Mouse (Mus musculus): Measurements from ENCODE around the gene Pou1f1. TPM values are rescaled to one million over a fixed set of nuclear protein-coding genes. Genes with fewer than 3 reads are reported as not detected.

Gene Pou1f1
- total and polyA plus RNA-seq, 3 experiments = not detected

- no peak overlapping the region for H3K4me3 ChIP-seq (ENCODE audit: control insufficient read depth in 1 of 2, insufficient read depth in 1 of 2, low read depth in 2 of 2, low read length in 2 of 2)
- no peak overlapping the region for H3K9ac ChIP-seq (ENCODE audit: control insufficient read depth, low read depth, low read length, poor library complexity, severe bottlenecking)
- H3K79me2 ChIP-seq (ENCODE audit: control insufficient read depth, insufficient read depth, low read length, poor library complexity) = peaks cover 4% of the 10 kb centered on the region; the same call in 1 of the 2 replicates
- no peak overlapping the region for H3K27ac ChIP-seq (ENCODE audit: control insufficient read depth, low read depth, low read length)
- DNase-seq (ENCODE audit: low read depth, low spot score) = no peak
- peaks cover 2 to 7% of the 10 kb centered on the region in 2 experiments; a peak in 3 of 4 replicates for H3K4me1 ChIP-seq (ENCODE audit: control insufficient read depth in 1 of 2, insufficient read depth in 2 of 2, low read length in 2 of 2)
- peaks cover 0 to 5% of the 10 kb centered on the region in 2 experiments; a peak in 3 of 4 replicates for H3K36me3 ChIP-seq (ENCODE audit: control insufficient read depth in 1 of 2, insufficient read depth in 2 of 2, low read length in 2 of 2)
- no peaks in the 10 kb centered on the region for H3K9me3 ChIP-seq (replicated peaks; ENCODE audit: insufficient read depth, low read length)
- H3K27me3 ChIP-seq (ENCODE audit: control insufficient read depth in 1 of 2, insufficient read depth in 2 of 2, low read length in 2 of 2) = no peaks in the 10 kb centered on the region
- TF ChIP-seq MEF2A (IDR thresholded peaks at IDR 0.05; ENCODE audit: extremely low read depth, insufficient replicate concordance, low read depth, low read length, poor library complexity, severe bottlenecking) (no peak), POLR2A (IDR thresholded peaks at IDR 0.05; ENCODE audit: control insufficient read depth in 1 of 2, insufficient read depth in 1 of 2, low read depth in 1 of 2, low read length in 2 of 2, poor library complexity in 1 of 2) (no peak), EP300 (IDR thresholded peaks at IDR 0.05; ENCODE audit: low read depth in 1 of 2, low read length in 2 of 2) (no peak), MYC (IDR thresholded peaks at IDR 0.05; ENCODE audit: low read depth, low read length) (no peak), ZKSCAN1 (IDR thresholded peaks at IDR 0.05; ENCODE audit: low read depth, low read length) (no peak), ZC3H11A (IDR thresholded peaks at IDR 0.05; ENCODE audit: low read depth, low read length) (no peak), TAL1 (IDR thresholded peaks at IDR 0.05; ENCODE audit: low read length) (no peak), HCFC1 (IDR thresholded peaks at IDR 0.05; ENCODE audit: low read depth, low read length) (no peak), ETS1 (IDR thresholded peaks at IDR 0.05; ENCODE audit: low read depth, low read length) (no peak), GATA1 (IDR thresholded peaks at IDR 0.05; ENCODE audit: low read depth, low read length) (no peak), SIN3A (IDR thresholded peaks at IDR 0.05; ENCODE audit: low read length) (no peak), TBP (IDR thresholded peaks at IDR 0.05; ENCODE audit: low read depth, low read length) (no peak), MAX (IDR thresholded peaks at IDR 0.05; ENCODE audit: low read length) (no peak), MAZ (IDR thresholded peaks at IDR 0.05; ENCODE audit: low read depth, low read length) (no peak), KAT2A (conservative IDR thresholded peaks at IDR 0.05; ENCODE audit: low read depth, low read length) (no peak), CTCF (IDR thresholded peaks at IDR 0.05 in 2 of 3, conservative IDR thresholded peaks at IDR 0.05 in 1 of 3; ENCODE audit: control insufficient read depth in 1 of 3, insufficient read depth in 1 of 3, low read depth in 2 of 3, low read length in 3 of 3, poor library complexity in 1 of 3, severe bottlenecking in 1 of 3) (no peak)
Measured at GRCm38 (mm10) chr16:65554267-65554666, 34.0 kb downstream of the Pou1f1 start.

DNA sequence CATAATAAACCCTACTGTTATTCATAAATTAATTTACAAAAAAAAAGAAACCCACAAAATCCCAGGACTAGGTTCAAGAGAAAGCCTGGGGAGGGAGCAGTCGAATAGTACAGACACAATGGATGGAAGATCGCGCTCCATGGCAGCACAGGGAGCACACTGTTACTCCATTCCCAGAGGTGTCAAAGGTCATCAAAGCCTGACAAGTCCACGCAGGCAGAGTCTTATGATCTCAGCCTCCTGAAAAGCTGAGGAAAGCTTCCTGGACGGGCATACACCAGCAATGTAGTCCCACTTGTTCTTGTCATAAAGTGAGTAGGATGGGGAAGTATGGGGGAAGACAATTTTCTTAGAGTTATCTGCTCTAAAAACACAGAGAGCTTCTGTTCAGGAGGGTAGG lies 37.1 kb downstream of the Pou1f1 start:
- Histone ChIP-seq H3K79me2 (ENCODE audit: control insufficient read depth, insufficient read depth, low read length, poor library complexity) (peaks cover 10% of the 10 kb centered on the region), H3K4me1 (ENCODE audit: control insufficient read depth in 1 of 2, insufficient read depth in 2 of 2, low read length in 2 of 2) (peaks cover 3 to 6% of the 10 kb centered on the region in 2 experiments; a peak in 3 of 4 replicates), H3K9ac (ENCODE audit: control insufficient read depth, low read depth, low read length, poor library complexity, severe bottlenecking) (no peak overlapping the region), H3K27me3 (ENCODE audit: control insufficient read depth in 1 of 2, insufficient read depth in 2 of 2, low read length in 2 of 2) (no peaks in the 10 kb centered on the region), H3K9me3 (replicated peaks; ENCODE audit: insufficient read depth, low read length) (no peaks in the 10 kb centered on the region), H3K27ac (ENCODE audit: control insufficient read depth, low read depth, low read length) (no peak overlapping the region), H3K4me3 (ENCODE audit: control insufficient read depth in 1 of 2, insufficient read depth in 1 of 2, low read depth in 2 of 2, low read length in 2 of 2) (no peak overlapping the region), H3K36me3 (ENCODE audit: control insufficient read depth in 1 of 2, insufficient read depth in 2 of 2, low read length in 2 of 2) (no peaks in the 10 kb centered on the region; a peak in 2 of 4 replicates)
- no peak for TF ChIP-seq JUND (IDR thresholded peaks at IDR 0.05; ENCODE audit: low read depth, low read length)
- TF ChIP-seq MAZ (IDR thresholded peaks at IDR 0.05; ENCODE audit: low read depth, low read length) = no peak
- TF ChIP-seq MYC (IDR thresholded peaks at IDR 0.05; ENCODE audit: low read depth, low read length) = no peak
- no peak for TF ChIP-seq RAD21 (IDR thresholded peaks at IDR 0.05; ENCODE audit: low read depth, low read length)
- TF ChIP-seq CTCF (IDR thresholded peaks at IDR 0.05 in 2 of 3, conservative IDR thresholded peaks at IDR 0.05 in 1 of 3; ENCODE audit: control insufficient read depth in 1 of 3, insufficient read depth in 1 of 3, low read depth in 2 of 3, low read length in 3 of 3, poor library complexity in 1 of 3, severe bottlenecking in 1 of 3) = no peak
- no peak for TF ChIP-seq EP300 (IDR thresholded peaks at IDR 0.05; ENCODE audit: low read depth in 1 of 2, low read length in 2 of 2)
- no peak for TF ChIP-seq UBTF (IDR thresholded peaks at IDR 0.05; ENCODE audit: borderline replicate concordance, insufficient read depth, low read depth, low read length)
- no peak for TF ChIP-seq MAX (IDR thresholded peaks at IDR 0.05; ENCODE audit: low read length)
- DNase-seq (ENCODE audit: low read depth, low spot score) = no peak
